Mouse (Mus musculus) erythroblast, embryonic 14.5 days (primary cell): Measurements from ENCODE around the gene Xrcc2. TPM values are rescaled to one million over a fixed set of nuclear protein-coding genes. Genes with fewer than 3 reads are reported as not detected.

ENCODE experiments used
- H3K27me3 ChIP-seq: 2 replicates; pipeline ENCODE4 v1.6.1; 2012; ENCODE audit warnings: inconsistent platforms; ENCODE audit not compliant: control insufficient read depth
- H3K36me3 ChIP-seq: 2 replicates; pipeline ENCODE4 v1.6.1; 2012; ENCODE audit warnings: mild to moderate bottlenecking, inconsistent platforms; ENCODE audit not compliant: control insufficient read depth
- H3K4me1 ChIP-seq: 2 replicates; pipeline ENCODE4 v1.6.1; 2012; ENCODE audit warnings: inconsistent platforms; ENCODE audit not compliant: control insufficient read depth
- H3K4me3 ChIP-seq: replicated peaks from 2 replicates; pipeline ENCODE3; 2012; ENCODE audit warnings: moderate library complexity, mild to moderate bottlenecking, inconsistent platforms
- H3K9me3 ChIP-seq: 2 replicates; pipeline ENCODE4 v1.6.1; 2012; ENCODE audit warnings: low read length, inconsistent platforms, mixed read lengths; ENCODE audit not compliant: control insufficient read depth
- GATA1 ChIP-seq: IDR thresholded peaks from 2 replicates; pipeline ENCODE4 v1.6.1; 2012; ENCODE audit warnings: low read length, inconsistent platforms, mixed read lengths
- TAL1 ChIP-seq: IDR thresholded peaks from 3 replicates; pipeline ENCODE4 v1.6.1; 2012; ENCODE audit warnings: low read length, inconsistent platforms, mixed read lengths
- polyA plus RNA-seq: library from polyadenylated mRNA; stranded (reverse); fragments of >175 nt; gene quantifications from 2 replicates; pipeline ENCODE4 v1.2.3, GENCODE M21; 2012

Xrcc2 gene
- polyA plus RNA-seq, 1 experiment = 0.45 TPM

DNA sequence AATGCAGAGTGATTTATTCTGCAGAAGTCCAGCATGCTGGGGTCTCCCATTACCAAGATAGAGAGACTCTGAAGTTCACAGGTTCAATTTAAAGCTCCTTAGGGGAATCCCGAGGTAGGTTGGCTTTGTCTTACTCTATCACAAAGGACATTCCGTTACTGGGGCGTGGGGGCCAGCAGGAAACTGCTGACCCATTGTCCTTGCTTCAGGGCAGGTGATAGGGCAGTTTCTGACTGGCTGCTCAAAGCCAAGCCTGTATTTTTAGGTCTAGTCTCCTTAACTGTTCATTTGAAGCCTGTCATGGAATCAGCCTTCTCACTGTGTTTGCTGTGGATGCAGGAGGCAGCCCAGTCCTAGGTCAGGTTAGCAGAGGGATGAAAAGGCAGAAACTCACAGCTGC, 52.2 kb downstream of the Xrcc2 start:
- TF ChIP-seq TAL1 (no peak), GATA1 (no peak)
- Histone ChIP-seq H3K4me3 (no peak overlapping the region), H3K4me1 (no peaks in the 10 kb centered on the region), H3K9me3 (no peaks in the 10 kb centered on the region), H3K36me3 (no peaks in the 10 kb centered on the region), H3K27me3 (peaks cover 3% of the 10 kb centered on the region; the same call in 1 of the 2 replicates)

DNA sequence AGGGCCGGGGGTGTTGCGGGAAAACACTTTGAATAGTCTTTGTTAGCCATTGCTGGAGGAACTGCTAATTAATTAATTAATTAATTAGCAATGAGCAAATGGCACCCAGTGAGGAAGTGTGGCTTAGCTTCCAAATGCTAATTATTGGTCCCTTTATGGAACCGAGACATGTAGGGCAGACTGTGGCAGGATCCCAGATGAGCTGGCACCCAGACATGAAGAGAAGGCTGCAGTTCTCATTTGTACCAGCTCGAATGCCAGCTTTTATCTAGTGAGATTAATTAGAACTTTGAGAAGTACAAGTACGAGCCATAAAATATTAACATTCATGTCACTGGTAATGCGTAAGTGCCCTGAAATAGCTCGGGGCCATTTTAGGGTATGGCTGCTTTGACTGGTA, 53.2 kb downstream of the Xrcc2 start:
- Histone ChIP-seq H3K4me3 (no peak overlapping the region), H3K9me3 (no peaks in the 10 kb centered on the region), H3K36me3 (no peaks in the 10 kb centered on the region), H3K27me3 (peaks cover 3% of the 10 kb centered on the region; the same call in 1 of the 2 replicates), H3K4me1 (no peaks in the 10 kb centered on the region)
- TF ChIP-seq TAL1 (no peak), GATA1 (no peak)

DNA sequence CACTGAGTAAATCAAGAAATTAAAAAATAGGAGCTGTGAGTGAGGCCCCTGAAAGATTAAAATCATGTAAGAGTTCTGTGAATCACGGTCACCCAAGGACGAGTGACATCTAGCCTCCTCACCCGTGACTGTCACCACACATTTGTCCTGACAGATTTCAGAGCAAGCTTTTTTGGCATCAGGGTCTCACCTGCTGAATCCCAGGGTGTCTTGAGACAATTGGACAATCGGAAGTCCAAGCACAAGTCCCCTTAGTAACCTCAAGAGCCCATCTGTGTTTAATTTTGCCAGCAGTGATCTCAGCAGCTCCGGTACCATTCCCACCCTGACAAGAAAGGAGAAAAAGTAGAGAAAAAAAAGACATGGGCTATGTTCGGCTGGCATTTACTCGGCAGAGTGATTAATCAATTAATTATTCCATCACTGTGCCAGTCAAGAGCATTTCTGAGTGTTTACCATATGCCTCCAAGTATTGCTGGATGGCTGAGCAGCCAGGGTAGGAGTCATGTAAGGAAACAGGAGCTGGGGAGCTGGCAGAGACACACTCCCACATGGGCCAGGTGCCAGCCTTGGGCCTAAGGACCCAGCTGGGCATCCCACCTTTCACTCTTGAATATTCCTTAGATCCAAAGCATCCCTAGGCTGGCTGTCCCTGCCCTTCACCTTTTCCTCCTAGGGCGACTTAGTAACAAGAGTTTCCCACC, 59.8 kb downstream of the Xrcc2 start:
- no peaks in the 10 kb centered on the region for H3K27me3 ChIP-seq
- H3K4me1 ChIP-seq = no peaks in the 10 kb centered on the region
- no peak overlapping the region for H3K4me3 ChIP-seq
- no peak for TF ChIP-seq TAL1
- no peak for TF ChIP-seq GATA1
- H3K9me3 ChIP-seq = no peaks in the 10 kb centered on the region
- no peaks in the 10 kb centered on the region for H3K36me3 ChIP-seq

DNA sequence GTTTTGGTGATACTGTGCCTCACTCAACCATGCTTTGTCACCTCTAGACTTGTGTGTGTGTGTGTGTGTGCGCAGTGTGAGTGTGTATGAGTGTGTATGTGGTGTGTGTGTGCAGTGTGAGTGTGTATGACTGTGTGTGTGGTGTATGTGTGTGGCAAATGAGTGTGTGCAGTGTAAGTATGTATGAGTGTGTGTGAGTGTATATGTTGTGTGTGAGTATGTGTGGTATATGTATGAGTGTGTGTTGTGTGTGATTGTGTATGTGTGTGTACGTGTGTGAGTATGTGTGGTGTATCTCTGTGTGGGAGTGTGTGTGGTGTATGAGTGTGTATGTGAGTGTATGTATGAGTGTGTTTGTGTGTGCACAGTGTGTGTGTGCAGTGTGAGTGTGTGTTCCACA, 61.1 kb downstream of the Xrcc2 start:
- Histone ChIP-seq H3K4me1 (no peaks in the 10 kb centered on the region), H3K4me3 (no peak overlapping the region), H3K9me3 (no peaks in the 10 kb centered on the region), H3K36me3 (no peaks in the 10 kb centered on the region), H3K27me3 (no peaks in the 10 kb centered on the region)
- TF ChIP-seq TAL1 (no peak), GATA1 (no peak)

DNA sequence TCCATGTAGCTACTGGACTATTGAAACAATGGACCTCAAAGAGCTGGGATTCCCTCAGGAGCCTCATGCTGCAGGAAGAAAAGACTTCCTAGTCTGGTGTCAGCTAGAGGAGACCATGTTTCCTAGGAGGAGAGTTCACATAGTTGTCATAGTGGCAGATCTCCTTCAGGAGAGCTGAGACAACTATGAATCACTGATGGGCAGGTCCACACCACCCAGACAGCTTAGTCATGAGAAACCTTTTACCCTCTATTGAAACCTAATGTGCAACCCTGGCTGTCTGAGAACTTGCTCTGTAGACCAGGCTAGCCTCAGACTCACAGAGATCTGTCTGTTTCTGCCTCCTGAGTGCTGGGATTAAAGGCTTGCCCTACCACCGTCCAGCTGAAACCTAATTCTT, 62.9 kb downstream of the Xrcc2 start:
- Histone ChIP-seq H3K27me3 (no peaks in the 10 kb centered on the region), H3K4me3 (no peak overlapping the region), H3K4me1 (no peaks in the 10 kb centered on the region), H3K36me3 (no peaks in the 10 kb centered on the region), H3K9me3 (no peaks in the 10 kb centered on the region)
- TF ChIP-seq GATA1 (no peak), TAL1 (no peak)

Other genes with a start within 250 kb of the Xrcc2 start
- 0.45 and 0.60 TPM in 2 replicates for gene Kmt2c, start 207.0 kb downstream of the Xrcc2 start, polyA plus RNA-seq
- gene Cct8l1, start 189.8 kb downstream of the Xrcc2 start, polyA plus RNA-seq = not detected in 2 replicates
- gene Actr3b, start 54.2 kb upstream of the Xrcc2 start, polyA plus RNA-seq = not detected in 2 replicates
- gene Gm21663, start 236.6 kb upstream of the Xrcc2 start, polyA plus RNA-seq = not detected in 2 replicates
- gene Gm21671, start 248.6 kb upstream of the Xrcc2 start, polyA plus RNA-seq = not detected in 2 replicates